Mouse (Mus musculus) brain, embryonic 14.5 days (tissue): ENCODE results near the gene Cox6a2.

Experiments used
- CTCF ChIP-seq: fragments of 200-500 bp; IDR thresholded peaks from 2 replicates; pipeline ENCODE4 v1.5.1; 2012; ENCODE audit warnings: inconsistent platforms, mild to moderate bottlenecking, moderate library complexity, borderline replicate concordance; ENCODE audit not compliant: insufficient read depth, insufficient read length; ENCODE audit errors: extremely low read depth
- POLR2A ChIP-seq: fragments of 200-500 bp; IDR thresholded peaks from 2 replicates; pipeline ENCODE4 v1.6.1; 2012; ENCODE audit warnings: mild to moderate bottlenecking, inconsistent platforms, borderline replicate concordance; ENCODE audit not compliant: poor library complexity, insufficient read depth, insufficient read length, severe bottlenecking; ENCODE audit errors: extremely low read depth

DNA sequence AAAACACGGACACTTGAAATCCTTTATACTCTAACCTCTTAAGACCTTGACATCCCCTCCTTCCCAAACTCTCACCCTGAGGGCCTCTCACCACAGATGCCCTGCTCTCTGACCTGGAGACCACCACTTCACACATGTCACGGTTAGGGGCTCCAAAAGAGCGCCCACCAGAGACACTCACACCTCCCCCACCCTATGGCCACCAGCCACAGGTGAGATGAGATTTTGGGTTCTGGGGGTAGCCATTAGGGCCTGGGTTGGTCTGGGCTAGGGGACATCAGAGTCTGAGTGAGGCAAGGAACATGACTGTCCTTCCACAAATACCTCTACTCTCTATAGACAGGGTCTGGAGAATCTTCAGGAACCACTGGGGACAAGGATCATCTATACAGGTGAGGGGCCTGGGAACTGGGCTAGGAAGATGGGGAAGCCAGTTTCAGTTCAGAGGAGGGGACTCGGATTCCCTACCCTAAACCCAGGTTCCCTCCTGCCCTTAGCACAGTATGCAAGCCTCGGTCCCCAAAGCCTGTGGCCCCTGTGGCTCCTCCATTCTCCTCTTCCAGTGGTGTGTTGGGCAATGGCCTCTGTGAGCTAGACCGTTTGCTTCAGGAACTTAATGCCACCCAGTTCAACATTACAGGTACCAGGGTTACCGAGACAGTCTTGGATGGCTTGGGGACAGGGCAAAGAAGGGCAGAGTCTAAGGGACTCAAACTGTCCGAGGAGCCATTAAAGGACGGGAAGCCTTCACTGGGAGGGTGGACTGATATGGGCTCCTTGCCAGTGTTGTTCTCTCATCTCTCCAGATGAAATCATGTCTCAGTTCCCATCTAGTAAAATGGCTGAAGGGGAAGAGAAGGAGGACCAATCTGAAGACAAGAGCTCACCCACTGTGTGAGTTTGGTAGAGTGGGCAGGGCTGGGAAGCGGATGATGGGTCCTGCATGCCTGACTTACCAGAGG, 42.2 kb upstream of the Cox6a2 start:
- no peak for TF ChIP-seq POLR2A
- TF ChIP-seq CTCF: no peak
